Mouse (Mus musculus) bone marrow, adult 2 months (tissue): ENCODE data around the gene Dnajc4.

Experiments used
- CTCF ChIP-seq: fragments of 200-500 bp; IDR thresholded peaks from 2 replicates; pipeline ENCODE4 v1.5.1; 2011; ENCODE audit warnings: low read length, control low read depth; ENCODE audit not compliant: control insufficient read depth, insufficient read depth
- POLR2A ChIP-seq: fragments of 200-500 bp; IDR thresholded peaks from 2 replicates; pipeline ENCODE4 v1.6.1; 2011; ENCODE audit warnings: low read depth, mild to moderate bottlenecking, control low read depth, low read length, borderline replicate concordance; ENCODE audit not compliant: control insufficient read depth

DNA sequence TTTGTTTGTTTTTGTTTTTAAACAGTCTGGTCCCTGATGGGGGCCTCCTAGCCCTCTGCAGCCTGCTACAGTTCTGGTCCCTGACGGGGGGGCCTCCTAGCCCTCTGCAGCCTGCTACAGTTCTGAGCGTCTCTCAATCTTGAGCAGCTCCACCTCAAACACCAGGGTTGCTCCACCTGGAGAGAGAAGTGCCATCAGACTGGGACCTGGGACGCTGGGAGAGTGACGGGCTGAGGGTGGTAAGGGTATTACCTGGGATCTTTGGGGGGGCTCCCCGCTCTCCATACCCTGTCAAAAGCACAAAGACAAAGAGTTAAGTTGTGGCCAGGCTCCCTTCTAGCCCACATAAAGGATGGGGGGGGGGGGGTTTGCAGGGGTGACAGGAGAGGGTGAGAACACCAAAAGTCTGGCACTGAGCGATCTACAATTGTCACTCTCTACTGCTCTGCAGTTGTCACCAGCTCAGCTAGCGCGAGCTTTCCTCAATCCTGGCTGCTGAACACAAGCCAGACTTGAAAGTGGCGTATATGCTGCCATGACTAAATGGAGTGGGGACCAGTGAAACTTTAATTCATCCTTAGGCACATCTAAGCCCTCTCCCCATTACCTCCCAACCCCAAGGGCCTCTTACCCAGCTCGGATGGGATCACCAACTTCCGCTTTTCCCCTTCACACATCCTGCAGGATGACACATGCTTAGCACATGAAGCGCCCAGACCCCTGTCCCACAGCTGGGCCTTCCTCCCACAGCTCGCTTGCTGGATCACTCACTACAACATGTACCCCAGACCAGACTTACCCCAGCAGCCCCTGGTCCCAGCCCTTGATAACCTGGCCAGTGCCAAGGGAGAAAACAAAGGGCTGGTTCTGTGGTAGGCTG, 14.4 kb downstream of the Dnajc4 start:
- no peak for TF ChIP-seq POLR2A
- no peak for TF ChIP-seq CTCF
